Mouse (Mus musculus): ENCODE measurements around the gene Pigk. TPM values are rescaled to one million over a fixed set of nuclear protein-coding genes. Genes with fewer than 3 reads are reported as not detected.

The Pigk gene
- polyA plus RNA-seq, 1 experiment from 2014 or later, result 30.1 TPM

- no peak overlapping the region for H3K27ac ChIP-seq (ENCODE audit: low read length)
- H3K4me1 ChIP-seq (replicated peaks; ENCODE audit: control insufficient read depth, insufficient read depth, low read length), result 0 out of 2 replicates have a peak, but pooled peaks cover 2% of the 10 kb centered on the region
- no peak overlapping the region for H3K4me2 ChIP-seq (ENCODE audit: low read length)
- WGBS, result 56% methylated on average over 11 of the region's 11 CpGs
- no peak overlapping the region for H3K4me3 ChIP-seq (replicated peaks; ENCODE audit: low read length)
- ATAC-seq, result peak; percentile 31; the same call in 1 of the 2 replicates
- H3K36me3 ChIP-seq (ENCODE audit: control insufficient read depth, insufficient read depth), result no peaks in the 10 kb centered on the region
- no peaks in the 10 kb centered on the region for H3K27me3 ChIP-seq (replicated peaks; ENCODE audit: control insufficient read depth, insufficient read depth, low read length)
- no peak overlapping the region for H3K9ac ChIP-seq (replicated peaks; ENCODE audit: low read depth, low read length)
- no peaks in the 10 kb centered on the region for H3K9me3 ChIP-seq (ENCODE audit: control insufficient read depth, low read length)
Measured at GRCm38 (mm10) chr3:153024016-153024415, 310.1 kb downstream of the Pigk start.

Other genes with a start within 250 kb of the Pigk start
- 7.4 and 10.9 TPM in 2 replicates for gene Ak5, start 45.7 kb upstream of the Pigk start, polyA plus RNA-seq (2015; fragmentation: Nextera tagmentation; extraction: Ambion mirVana)

All from forebrain, embryonic 16.5 days (tissue).